Mouse (Mus musculus): ENCODE results near the gene Znfx1.

GRCm38 (mm10) chr2:167039386-167039785 lies 23.4 kb downstream of the Znfx1 start:
- no peak for TF ChIP-seq CTCF (IDR thresholded peaks at IDR 0.05; ENCODE audit: borderline replicate concordance, extremely low read depth, insufficient read depth, insufficient read length)
- TF ChIP-seq POLR2A (IDR thresholded peaks at IDR 0.05; ENCODE audit: borderline replicate concordance, extremely low read depth, insufficient read depth, insufficient read length, poor library complexity, severe bottlenecking) = no peak

All from brain, embryonic 14.5 days (tissue).